Mouse (Mus musculus): ENCODE data around the gene Unc50. TPM values are rescaled to one million over a fixed set of nuclear protein-coding genes. Genes with fewer than 3 reads are reported as not detected.

Gene Unc50
- polyA plus RNA-seq (2015; fragmentation: Nextera tagmentation; extraction: Ambion mirVana) = 127 and 131 TPM in 2 replicates

- WGBS = 3% methylated on average over 57 of the region's 57 CpGs
- Histone ChIP-seq H3K4me3 (replicated peaks) (peak within 1 kb of the TSS; percentile 85), H3K27me3 (no peaks in the 10 kb centered on the region), H3K4me1 (replicated peaks) (peaks cover 37% of the 10 kb centered on the region), H3K36me3 (peaks cover 44% of the 10 kb centered on the region), H3K9ac (replicated peaks) (peak within 1 kb of the TSS; percentile 84), H3K4me2 (replicated peaks) (peak within 1 kb of the TSS; percentile 89), H3K9me3 (no peaks in the 10 kb centered on the region), H3K27ac (peak within 1 kb of the TSS; percentile 57)
- ATAC-seq = peak; percentile 99
Observed at GRCm38 (mm10) chr1:37429366-37430296, at the start of gene Unc50, which contains the start of gene Coa5. Gene Unc50, plus strand, starts transcription at chr1:37430139. Gene Coa5, minus strand, starts transcription at chr1:37430103.

GRCm38 (mm10) chr1:37380913-37381312 is 49.0 kb upstream of the Unc50 start:
- Histone ChIP-seq H3K9ac (replicated peaks) (no peak overlapping the region), H3K4me3 (replicated peaks) (no peak overlapping the region), H3K4me1 (replicated peaks) (no peaks in the 10 kb centered on the region), H3K27me3 (no peaks in the 10 kb centered on the region), H3K4me2 (replicated peaks) (no peak overlapping the region), H3K27ac (no peak overlapping the region), H3K36me3 (peaks cover 55% of the 10 kb centered on the region), H3K9me3 (no peaks in the 10 kb centered on the region)
- WGBS = 95% methylated on average over 5 of the region's 5 CpGs
- ATAC-seq = no peak

- Histone ChIP-seq H3K36me3 (peaks cover 49% of the 10 kb centered on the region), H3K4me1 (replicated peaks) (no peaks in the 10 kb centered on the region), H3K9me3 (no peaks in the 10 kb centered on the region), H3K4me2 (replicated peaks) (no peak overlapping the region), H3K9ac (replicated peaks) (no peak overlapping the region), H3K4me3 (replicated peaks) (no peak overlapping the region), H3K27ac (no peak overlapping the region), H3K27me3 (no peaks in the 10 kb centered on the region)
- WGBS = 87% methylated on average over 3 of the region's 3 CpGs
- ATAC-seq = no peak
Observed at GRCm38 (mm10) chr1:37384304-37384703, 45.6 kb upstream of the Unc50 start.

GRCm38 (mm10) chr1:37386448-37386971 is 43.4 kb upstream of the Unc50 start:
- Histone ChIP-seq H3K9ac (replicated peaks) (no peak overlapping the region), H3K27me3 (no peaks in the 10 kb centered on the region), H3K4me1 (replicated peaks) (no peaks in the 10 kb centered on the region), H3K4me2 (replicated peaks) (no peak overlapping the region), H3K36me3 (peaks cover 52% of the 10 kb centered on the region), H3K4me3 (replicated peaks) (no peak overlapping the region), H3K27ac (no peak overlapping the region), H3K9me3 (no peaks in the 10 kb centered on the region)
- no peak for ATAC-seq
- WGBS = 88% methylated on average over 7 of the region's 7 CpGs

GRCm38 (mm10) chr1:37393174-37393573 is 36.8 kb upstream of the Unc50 start:
- no peak for ATAC-seq
- Histone ChIP-seq H3K27me3 (no peaks in the 10 kb centered on the region), H3K9ac (replicated peaks) (no peak overlapping the region), H3K4me1 (replicated peaks) (no peaks in the 10 kb centered on the region), H3K4me2 (replicated peaks) (no peak overlapping the region), H3K36me3 (peaks cover 84% of the 10 kb centered on the region), H3K4me3 (replicated peaks) (no peak overlapping the region), H3K27ac (no peak overlapping the region), H3K9me3 (no peaks in the 10 kb centered on the region)
- WGBS = 73% methylated on average over 5 of the region's 5 CpGs

GRCm38 (mm10) chr1:37396481-37396880 is 33.5 kb upstream of the Unc50 start:
- Histone ChIP-seq H3K9me3 (no peaks in the 10 kb centered on the region), H3K9ac (replicated peaks) (no peak overlapping the region), H3K27me3 (no peaks in the 10 kb centered on the region), H3K27ac (no peak overlapping the region), H3K4me3 (replicated peaks) (no peak overlapping the region), H3K4me1 (replicated peaks) (0 out of 2 replicates have a peak, but pooled peaks cover 6% of the 10 kb centered on the region), H3K4me2 (replicated peaks) (no peak overlapping the region), H3K36me3 (peaks cover 77% of the 10 kb centered on the region)
- ATAC-seq = no peak
- 75% methylated on average over 1 of the region's 1 CpGs for WGBS

- 81% methylated on average over 3 of the region's 3 CpGs for WGBS
- peaks cover 63% of the 10 kb centered on the region for H3K36me3 ChIP-seq
- no peaks in the 10 kb centered on the region for H3K9me3 ChIP-seq
- H3K27me3 ChIP-seq = no peaks in the 10 kb centered on the region
- H3K27ac ChIP-seq = no peak overlapping the region
- H3K4me1 ChIP-seq (replicated peaks) = 0 out of 2 replicates have a peak, but pooled peaks cover 6% of the 10 kb centered on the region
- H3K4me2 ChIP-seq (replicated peaks) = no peak overlapping the region
- no peak overlapping the region for H3K4me3 ChIP-seq (replicated peaks)
- 0 out of 2 replicates have a peak, but pooled peaks have one; percentile 24 for ATAC-seq
- peak overlapping the region; percentile 6; the same call in 1 of the 2 replicates for H3K9ac ChIP-seq (replicated peaks)
Observed at GRCm38 (mm10) chr1:37398961-37399360, 31.0 kb upstream of the Unc50 start.

- Histone ChIP-seq H3K9me3 (no peaks in the 10 kb centered on the region), H3K36me3 (peaks cover 58% of the 10 kb centered on the region), H3K9ac (replicated peaks) (no peak overlapping the region), H3K27me3 (no peaks in the 10 kb centered on the region), H3K27ac (no peak overlapping the region), H3K4me2 (replicated peaks) (no peak overlapping the region), H3K4me1 (replicated peaks) (0 out of 2 replicates have a peak, but pooled peaks cover 6% of the 10 kb centered on the region), H3K4me3 (replicated peaks) (no peak overlapping the region)
- WGBS = 75% methylated on average over 8 of the region's 8 CpGs
- no peak for ATAC-seq
Observed at GRCm38 (mm10) chr1:37399734-37400133, 30.2 kb upstream of the Unc50 start.

GRCm38 (mm10) chr1:37401687-37402086 is 28.3 kb upstream of the Unc50 start:
- Histone ChIP-seq H3K4me2 (replicated peaks) (no peak overlapping the region), H3K9me3 (no peaks in the 10 kb centered on the region), H3K9ac (replicated peaks) (no peak overlapping the region), H3K4me3 (replicated peaks) (no peak overlapping the region), H3K36me3 (peaks cover 42% of the 10 kb centered on the region), H3K4me1 (replicated peaks) (0 out of 2 replicates have a peak, but pooled peaks cover 6% of the 10 kb centered on the region), H3K27ac (no peak overlapping the region), H3K27me3 (no peaks in the 10 kb centered on the region)
- WGBS = 63% methylated on average over 4 of the region's 4 CpGs
- ATAC-seq = 0 out of 2 replicates have a peak, but pooled peaks have one; percentile 55

GRCm38 (mm10) chr1:37405137-37405536 is 24.8 kb upstream of the Unc50 start:
- Histone ChIP-seq H3K27me3 (no peaks in the 10 kb centered on the region), H3K4me1 (replicated peaks) (no peaks in the 10 kb centered on the region), H3K4me2 (replicated peaks) (no peak overlapping the region), H3K27ac (no peak overlapping the region), H3K9ac (replicated peaks) (no peak overlapping the region), H3K4me3 (replicated peaks) (no peak overlapping the region), H3K9me3 (no peaks in the 10 kb centered on the region), H3K36me3 (peaks cover 24% of the 10 kb centered on the region)
- no peak for ATAC-seq
- WGBS = 82% methylated on average over 2 of the region's 2 CpGs

- H3K4me1 ChIP-seq (replicated peaks) = no peaks in the 10 kb centered on the region
- no peak overlapping the region for H3K4me3 ChIP-seq (replicated peaks)
- H3K36me3 ChIP-seq = peaks cover 18% of the 10 kb centered on the region; the same call in 1 of the 2 replicates
- H3K9ac ChIP-seq (replicated peaks) = no peak overlapping the region
- no peak overlapping the region for H3K27ac ChIP-seq
- H3K4me2 ChIP-seq (replicated peaks) = no peak overlapping the region
- no peaks in the 10 kb centered on the region for H3K9me3 ChIP-seq
- ATAC-seq = no peak
- WGBS = 86% methylated on average over 8 of the region's 8 CpGs
- H3K27me3 ChIP-seq = no peaks in the 10 kb centered on the region
Observed at GRCm38 (mm10) chr1:37407228-37407627, 22.7 kb upstream of the Unc50 start.

- Histone ChIP-seq H3K27me3 (no peaks in the 10 kb centered on the region), H3K36me3 (peaks cover 14% of the 10 kb centered on the region; the same call in 1 of the 2 replicates), H3K4me3 (replicated peaks) (no peak overlapping the region), H3K4me1 (replicated peaks) (no peaks in the 10 kb centered on the region), H3K27ac (no peak overlapping the region), H3K9me3 (no peaks in the 10 kb centered on the region), H3K9ac (replicated peaks) (no peak overlapping the region), H3K4me2 (replicated peaks) (no peak overlapping the region)
- ATAC-seq = no peak
- 92% methylated on average over 8 of the region's 8 CpGs for whole genome bisulfite sequencing
Observed at GRCm38 (mm10) chr1:37408059-37408458, 21.9 kb upstream of the Unc50 start.
